7 mouse cellular contexts compared by ENCODE assay signal in the genomic region with DNA sequence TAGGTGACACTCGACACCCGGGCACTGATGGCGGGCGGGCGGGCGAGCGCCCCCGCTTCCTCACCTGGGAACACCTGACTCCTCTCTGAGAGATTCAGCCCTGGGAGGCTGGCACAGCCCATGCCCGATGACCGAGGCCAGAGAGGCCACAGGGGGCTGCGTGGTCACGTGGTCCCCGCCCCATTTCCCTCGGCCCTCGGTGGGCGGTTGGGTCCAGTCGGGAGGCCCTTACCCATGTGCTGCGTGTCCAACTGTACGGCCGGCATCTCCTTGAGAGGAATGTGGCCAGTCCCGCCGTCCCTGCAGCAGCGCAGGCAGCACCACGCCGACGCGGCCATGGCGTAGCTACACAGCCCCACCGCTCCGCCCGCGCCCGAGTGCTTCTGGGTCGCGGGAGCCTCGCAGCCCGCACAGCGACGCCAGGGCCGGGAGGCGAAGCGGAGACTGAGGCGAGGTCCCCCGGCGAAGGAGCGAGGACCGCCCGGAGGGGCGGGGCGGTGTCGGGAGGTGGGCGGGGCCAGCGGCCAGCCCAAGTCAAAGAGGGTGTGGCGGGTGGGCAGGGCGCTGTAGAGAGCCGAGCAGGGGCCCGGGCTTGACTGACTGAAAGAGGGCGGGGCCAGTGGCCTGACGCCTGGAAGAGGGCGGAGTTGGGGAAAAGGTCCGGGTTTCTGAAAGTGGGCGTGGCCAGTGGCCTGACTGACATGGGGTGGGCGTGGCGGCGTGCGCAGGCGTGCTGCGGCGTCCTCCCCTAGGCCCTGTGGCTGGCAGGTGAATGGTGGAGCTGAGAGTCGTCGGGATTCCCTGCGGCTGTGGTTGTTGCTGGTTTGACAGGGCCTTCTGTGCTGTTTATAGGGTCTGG. TPM values are rescaled to one million over a fixed set of nuclear protein-coding genes. Genes with fewer than 3 reads are reported as not detected.
DNase-seq lines count a peak whose midpoint lies in the region; ATAC-seq and TF ChIP-seq lines count a peak whose summit lies in the region.

Gene Spryd7 (minus strand): TSS at position 598 of the 859 bp plus-strand sequence.

- DNase-seq in adrenal gland, postnatal 25 days: peak; percentile 98
- peak; percentile 98 to 99 for DNase-seq in heart, adult 18-20 months
- DNase-seq in kidney, adult 2 months: peak; percentile 99
- DNase-seq in spleen, adult 2 months (ENCODE audit: low read depth in 1 of 2, low spot score in 2 of 2): peak; percentile 96 to 99

- no peaks in the 10 kb centered on the region for H3K9me3 ChIP-seq in embryonic facial prominence, embryonic 12.5 days
- H3K9me3 ChIP-seq in limb, embryonic 12.5 days: no peaks in the 10 kb centered on the region
- no peaks in the 10 kb centered on the region for H3K9me3 ChIP-seq in midbrain, embryonic 15.5 days

- H3K27me3 ChIP-seq in embryonic facial prominence, embryonic 12.5 days: no peaks in the 10 kb centered on the region
- no peaks in the 10 kb centered on the region for H3K27me3 ChIP-seq in kidney, adult 2 months (replicated peaks; ENCODE audit: control insufficient read depth, insufficient read depth, low read length)
- H3K27me3 ChIP-seq in limb, embryonic 12.5 days: peaks cover 5% of the 10 kb centered on the region; the same call in 1 of the 2 replicates
- no peaks in the 10 kb centered on the region for H3K27me3 ChIP-seq in midbrain, embryonic 15.5 days (replicated peaks)
- no peaks in the 10 kb centered on the region for H3K27me3 ChIP-seq in spleen, adult 2 months (ENCODE audit: control insufficient read depth, insufficient read depth, low read length)

- no peaks in the 10 kb centered on the region for H3K4me1 ChIP-seq in embryonic facial prominence, embryonic 12.5 days
- H3K4me1 ChIP-seq in kidney, adult 2 months (ENCODE audit: control insufficient read depth, insufficient read depth, low read length): no peaks in the 10 kb centered on the region
- 0 out of 2 replicates have a peak, but pooled peaks cover 3% of the 10 kb centered on the region for H3K4me1 ChIP-seq in limb, embryonic 12.5 days (replicated peaks)
- peaks cover 14% of the 10 kb centered on the region for H3K4me1 ChIP-seq in midbrain, embryonic 15.5 days
- H3K4me1 ChIP-seq in spleen, adult 2 months (ENCODE audit: control insufficient read depth, insufficient read depth, insufficient read length): peaks cover 3% of the 10 kb centered on the region; the same call in 1 of the 2 replicates

- peak; percentile 98 for ATAC-seq in embryonic facial prominence, embryonic 12.5 days (ENCODE audit: insufficient number of reproducible peaks, insufficient read depth, low FRiP score, low TSS enrichment)
- ATAC-seq in limb, embryonic 12.5 days (ENCODE audit: insufficient number of reproducible peaks, insufficient read depth, low FRiP score, low TSS enrichment, low read depth): peak; percentile 98
- peak; percentile 98 for ATAC-seq in midbrain, embryonic 15.5 days (replicated peaks)

- H3K4me3 ChIP-seq in embryonic facial prominence, embryonic 12.5 days: peak within 1 kb of the TSS; percentile 73
- H3K4me3 ChIP-seq in kidney, adult 2 months (ENCODE audit: insufficient read depth, low read depth, low read length): peak within 1 kb of the TSS; percentile 94
- H3K4me3 ChIP-seq in limb, embryonic 12.5 days (replicated peaks): peak within 1 kb of the TSS; percentile 69
- peak within 1 kb of the TSS; percentile 89 for H3K4me3 ChIP-seq in midbrain, embryonic 15.5 days
- H3K4me3 ChIP-seq in spleen, adult 2 months (ENCODE audit: extremely low read depth, insufficient read depth, insufficient read length): peak within 1 kb of the TSS; percentile 85

- peak; percentile 56 for TF ChIP-seq POLR2A in kidney, adult 2 months (IDR thresholded peaks at IDR 0.05; ENCODE audit: low read depth, low read length)
- peak; percentile 79 for TF ChIP-seq POLR2A in spleen, adult 2 months (IDR thresholded peaks at IDR 0.05; ENCODE audit: low read depth, low read length)

- H3K36me3 ChIP-seq in embryonic facial prominence, embryonic 12.5 days: no peaks in the 10 kb centered on the region
- H3K36me3 ChIP-seq in kidney, adult 2 months (ENCODE audit: control insufficient read depth, insufficient read depth, low read length): no peaks in the 10 kb centered on the region
- no peaks in the 10 kb centered on the region for H3K36me3 ChIP-seq in limb, embryonic 12.5 days
- H3K36me3 ChIP-seq in midbrain, embryonic 15.5 days (replicated peaks): no peaks in the 10 kb centered on the region
- H3K36me3 ChIP-seq in spleen, adult 2 months (ENCODE audit: control insufficient read depth, insufficient read depth, low read length): no peaks in the 10 kb centered on the region

- H3K9ac ChIP-seq in embryonic facial prominence, embryonic 12.5 days: peak within 1 kb of the TSS; percentile 72
- H3K9ac ChIP-seq in limb, embryonic 12.5 days (replicated peaks): peak within 1 kb of the TSS; percentile 78
- peak within 1 kb of the TSS; percentile 65 for H3K9ac ChIP-seq in midbrain, embryonic 15.5 days

- H3K27ac ChIP-seq in embryonic facial prominence, embryonic 12.5 days: peak within 1 kb of the TSS; percentile 78
- peak within 1 kb of the TSS; percentile 75 for H3K27ac ChIP-seq in kidney, adult 2 months (ENCODE audit: insufficient read depth, low read depth, low read length)
- H3K27ac ChIP-seq in limb, embryonic 12.5 days: peak within 1 kb of the TSS; percentile 85
- peak within 1 kb of the TSS; percentile 95 for H3K27ac ChIP-seq in midbrain, embryonic 15.5 days
- H3K27ac ChIP-seq in spleen, adult 2 months (ENCODE audit: insufficient read depth, low read length): peak within 1 kb of the TSS; percentile 79

- peak within 1 kb of the TSS; percentile 93 for H3K4me2 ChIP-seq in embryonic facial prominence, embryonic 12.5 days (replicated peaks)
- H3K4me2 ChIP-seq in limb, embryonic 12.5 days: peak within 1 kb of the TSS; percentile 88
- peak within 1 kb of the TSS; percentile 81 for H3K4me2 ChIP-seq in midbrain, embryonic 15.5 days

- under 1% methylated on average over 68 of the region's 72 CpGs for WGBS in embryonic facial prominence, embryonic 12.5 days
- under 1% methylated on average over 72 of the region's 72 CpGs for WGBS in kidney, adult 2 months
- WGBS in limb, embryonic 12.5 days: under 1% methylated on average over 66 of the region's 72 CpGs
- under 1% methylated on average over 72 of the region's 72 CpGs for WGBS in midbrain, embryonic 15.5 days
- under 1% methylated on average over 72 of the region's 72 CpGs for WGBS in spleen, adult 2 months

- 0 out of 2 replicates have a peak, but pooled peaks have one; percentile 5 for TF ChIP-seq CTCF in kidney, adult 2 months (conservative IDR thresholded peaks at IDR 0.05; ENCODE audit: insufficient read depth, insufficient read length, low read depth, low read length)
- no peak for TF ChIP-seq CTCF in spleen, adult 2 months (IDR thresholded peaks at IDR 0.05; ENCODE audit: extremely low read depth, insufficient read depth, insufficient read length, insufficient replicate concordance)

RNA-seq across cellular contexts. Expression of gene Spryd7, which starts in this region (rescaled TPM):
- total RNA-seq in adrenal gland, postnatal 25 days (2021): 18.0 and 18.2 TPM in 2 replicates
- polyA plus RNA-seq in embryonic facial prominence, embryonic 12.5 days (2016; fragmentation: Nextera tagmentation; extraction: Ambion mirVana): 17.3 and 18.0 TPM in 2 replicates
- total RNA-seq in heart, adult 18-20 months (2021): 10 to 100 TPM; 57.3 to 57.8 TPM
- polyA plus RNA-seq in kidney, adult 2 months (2012; rRNA removed): 9.5 and 9.7 TPM in 2 replicates
- 14.1 and 15.5 TPM in 2 replicates for polyA plus RNA-seq in limb, embryonic 12.5 days (2016; fragmentation: Nextera tagmentation; extraction: Ambion mirVana)
- polyA plus RNA-seq in midbrain, embryonic 15.5 days (2015; fragmentation: Nextera tagmentation; extraction: Ambion mirVana): 49.8 and 52.5 TPM in 2 replicates
- 3.2 and 3.9 TPM in 2 replicates for polyA plus RNA-seq in spleen, adult 2 months (2012; rRNA removed)

Comparison
In these comparisons a context has a peak if more than half of its experiments do, and no peak if none do; other contexts are left out.
1. Peak in every context shown above with its lines: DNase-seq, ATAC-seq, H3K4me3 ChIP-seq and H3K27ac ChIP-seq.